Mouse (Mus musculus): ENCODE data around the gene Slc7a14. TPM values are rescaled to one million over a fixed set of nuclear protein-coding genes. Genes with fewer than 3 reads are reported as not detected.

Slc7a14 gene
- polyA plus RNA-seq, 2 experiments: 0.03 TPM; not detected in 1

DNA sequence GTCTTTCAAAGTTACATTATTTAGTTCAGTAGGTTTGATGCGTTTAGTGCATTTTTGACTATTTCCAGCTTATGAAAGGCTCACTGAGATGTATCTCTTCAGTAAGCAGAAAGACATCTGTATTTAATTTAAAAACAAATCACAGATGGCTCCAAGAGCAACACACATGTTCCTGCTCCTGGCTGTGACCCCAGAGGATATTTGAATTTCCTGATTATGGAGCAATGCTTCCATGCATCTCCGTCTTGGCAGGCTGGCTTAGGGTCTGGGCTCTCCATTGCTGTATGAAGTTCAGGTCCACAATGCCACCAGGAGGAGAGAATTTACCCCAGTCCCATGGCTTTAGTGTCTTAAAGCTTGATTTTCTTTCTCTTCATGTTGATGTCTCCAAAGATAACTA is 37.5 kb downstream of the Slc7a14 start:
- Histone ChIP-seq H3K4me2 (ENCODE audit: low read depth) (no peak overlapping the region), H3K9ac (replicated peaks) (no peak overlapping the region), H3K27ac (no peak overlapping the region), H3K27me3 (ENCODE audit: control insufficient read depth, insufficient read depth, low read length) (no peaks in the 10 kb centered on the region), H3K4me3 (ENCODE audit: insufficient read depth in 1 of 2, low read depth in 2 of 2, low read length in 2 of 2) (no peak overlapping the region), H3K4me1 (replicated peaks; ENCODE audit: control insufficient read depth in 2 of 2, insufficient read depth in 2 of 2, low read length in 1 of 2) (no peaks in the 10 kb centered on the region), H3K36me3 (replicated peaks; ENCODE audit: control insufficient read depth, insufficient read depth, low read depth) (no peaks in the 10 kb centered on the region), H3K9me3 (ENCODE audit: control insufficient read depth, low read length) (no peaks in the 10 kb centered on the region)
- TF ChIP-seq EP300 (IDR thresholded peaks at IDR 0.05; ENCODE audit: low read depth) (no peak), CTCF (IDR thresholded peaks at IDR 0.05; ENCODE audit: low read depth) (no peak)
- ATAC-seq (ENCODE audit: insufficient read depth): no peak
- 56% methylated on average over 2 of the region's 2 CpGs for WGBS (ENCODE audit: insufficient replicate concordance)
- DNase-seq (ENCODE audit: low read depth in 3 of 3, low spot score in 3 of 3): no peak

DNA sequence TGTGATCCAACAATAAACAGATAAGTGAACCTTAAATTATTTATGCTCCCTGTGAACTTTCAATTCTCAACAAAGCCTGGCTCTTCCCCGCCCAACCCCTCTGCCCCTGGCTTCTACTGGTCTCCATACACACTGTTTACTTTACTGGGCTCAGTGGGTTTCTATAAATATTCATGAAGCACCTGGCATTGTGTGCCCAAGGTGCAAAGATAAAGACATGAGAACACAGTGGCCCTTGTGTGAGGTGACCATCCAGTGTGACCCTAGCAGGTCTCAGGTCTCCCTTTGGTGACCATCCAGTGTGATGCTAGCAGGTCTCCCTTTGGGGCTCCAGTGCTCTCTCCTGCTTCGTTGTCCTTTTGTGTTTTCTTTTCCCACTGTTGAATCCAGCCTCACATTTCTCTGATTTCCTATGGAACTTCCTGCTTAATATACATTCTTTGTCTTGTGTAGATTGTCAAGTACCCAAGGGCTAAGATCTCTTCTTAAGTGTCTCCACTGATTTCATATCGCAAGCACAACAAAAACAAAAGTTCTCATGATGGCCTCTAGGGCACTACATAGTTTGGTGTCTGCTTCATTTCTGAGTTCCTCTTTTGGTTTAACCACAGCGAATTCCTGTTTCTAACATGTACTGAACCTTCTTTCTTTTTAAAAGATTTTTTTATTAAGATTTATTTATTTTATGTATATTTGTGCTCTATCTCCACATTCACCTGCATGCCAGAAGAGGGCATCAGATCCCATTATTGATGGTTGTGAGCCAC is 40.4 kb downstream of the Slc7a14 start:
- no peaks in the 10 kb centered on the region for H3K36me3 ChIP-seq (replicated peaks; ENCODE audit: control insufficient read depth, insufficient read depth, low read depth)
- ATAC-seq (ENCODE audit: insufficient read depth) (no peak), DNase-seq (ENCODE audit: low read depth in 3 of 3, low spot score in 3 of 3) (no peak)
- no peak overlapping the region for H3K4me3 ChIP-seq (ENCODE audit: insufficient read depth in 1 of 2, low read depth in 2 of 2, low read length in 2 of 2)
- 39% methylated on average over 4 of the region's 4 CpGs for WGBS (ENCODE audit: insufficient replicate concordance)
- no peak overlapping the region for H3K9ac ChIP-seq (replicated peaks)
- TF ChIP-seq EP300 (IDR thresholded peaks at IDR 0.05; ENCODE audit: low read depth) (no peak), CTCF (IDR thresholded peaks at IDR 0.05; ENCODE audit: low read depth) (no peak)
- no peaks in the 10 kb centered on the region for H3K9me3 ChIP-seq (ENCODE audit: control insufficient read depth, low read length)
- H3K27me3 ChIP-seq (ENCODE audit: control insufficient read depth, insufficient read depth, low read length): no peaks in the 10 kb centered on the region
- no peak overlapping the region for H3K27ac ChIP-seq
- H3K4me2 ChIP-seq (ENCODE audit: low read depth): no peak overlapping the region
- H3K4me1 ChIP-seq (replicated peaks; ENCODE audit: control insufficient read depth in 2 of 2, insufficient read depth in 2 of 2, low read length in 1 of 2): no peaks in the 10 kb centered on the region

DNA sequence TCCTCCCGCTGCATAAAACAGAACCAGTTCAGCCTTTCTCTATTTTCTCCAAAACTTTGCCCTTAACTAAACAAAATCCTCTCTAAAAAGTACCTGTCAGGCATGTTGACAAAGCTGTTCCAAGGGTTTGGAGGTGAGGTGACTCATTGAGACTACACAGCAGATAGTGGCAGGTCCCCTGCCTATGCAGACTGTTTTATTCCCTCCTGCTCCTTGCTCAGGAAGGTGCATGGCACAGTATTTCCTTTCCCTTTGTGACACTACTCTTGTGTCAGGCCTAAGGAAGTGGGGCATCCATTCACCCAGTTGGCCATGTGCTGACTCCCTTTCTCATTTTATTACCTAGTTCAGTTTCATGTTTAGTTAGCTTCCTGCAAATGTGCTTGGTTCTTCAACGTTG is 42.3 kb downstream of the Slc7a14 start:
- ATAC-seq (ENCODE audit: insufficient read depth) (no peak), DNase-seq (ENCODE audit: low read depth in 3 of 3, low spot score in 3 of 3) (no peak)
- TF ChIP-seq CTCF (IDR thresholded peaks at IDR 0.05; ENCODE audit: low read depth) (no peak), EP300 (IDR thresholded peaks at IDR 0.05; ENCODE audit: low read depth) (no peak)
- no peaks in the 10 kb centered on the region for H3K36me3 ChIP-seq (replicated peaks; ENCODE audit: control insufficient read depth, insufficient read depth, low read depth)
- H3K4me1 ChIP-seq (replicated peaks; ENCODE audit: control insufficient read depth in 2 of 2, insufficient read depth in 2 of 2, low read length in 1 of 2): no peaks in the 10 kb centered on the region
- H3K27me3 ChIP-seq (ENCODE audit: control insufficient read depth, insufficient read depth, low read length): no peaks in the 10 kb centered on the region
- no peak overlapping the region for H3K4me3 ChIP-seq (ENCODE audit: insufficient read depth in 1 of 2, low read depth in 2 of 2, low read length in 2 of 2)
- H3K9me3 ChIP-seq (ENCODE audit: control insufficient read depth, low read length): no peaks in the 10 kb centered on the region
- no peak overlapping the region for H3K27ac ChIP-seq
- H3K4me2 ChIP-seq (ENCODE audit: low read depth): no peak overlapping the region
- no peak overlapping the region for H3K9ac ChIP-seq (replicated peaks)
- 64% methylated on average over 2 of the region's 2 CpGs for WGBS (ENCODE audit: insufficient replicate concordance)

DNA sequence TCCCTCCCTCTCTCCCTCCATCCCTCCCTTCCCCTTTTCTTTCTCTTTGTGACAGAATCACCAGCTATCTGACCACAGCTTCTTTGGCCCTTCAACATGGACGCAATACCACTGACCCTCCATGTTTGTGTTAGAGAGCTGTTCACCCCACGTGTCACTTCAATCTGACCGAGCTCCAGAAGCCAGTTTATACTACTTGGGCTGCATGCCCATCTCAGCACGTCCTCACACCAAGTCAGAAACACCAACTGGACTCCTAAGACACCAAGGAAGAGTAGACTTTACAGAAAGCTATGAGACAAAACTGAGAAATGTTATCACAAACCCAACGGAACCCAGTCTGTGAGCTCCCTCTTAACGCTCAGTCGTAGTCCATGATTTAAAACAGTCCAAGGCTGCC is 43.2 kb downstream of the Slc7a14 start:
- DNase-seq (ENCODE audit: low read depth in 3 of 3, low spot score in 3 of 3): no peak
- Histone ChIP-seq H3K9ac (replicated peaks) (no peak overlapping the region), H3K36me3 (replicated peaks; ENCODE audit: control insufficient read depth, insufficient read depth, low read depth) (no peaks in the 10 kb centered on the region), H3K4me2 (ENCODE audit: low read depth) (no peak overlapping the region), H3K4me1 (replicated peaks; ENCODE audit: control insufficient read depth in 2 of 2, insufficient read depth in 2 of 2, low read length in 1 of 2) (no peaks in the 10 kb centered on the region), H3K27ac (no peak overlapping the region), H3K4me3 (ENCODE audit: insufficient read depth in 1 of 2, low read depth in 2 of 2, low read length in 2 of 2) (no peak overlapping the region), H3K27me3 (ENCODE audit: control insufficient read depth, insufficient read depth, low read length) (no peaks in the 10 kb centered on the region), H3K9me3 (ENCODE audit: control insufficient read depth, low read length) (no peaks in the 10 kb centered on the region)
- TF ChIP-seq EP300 (IDR thresholded peaks at IDR 0.05; ENCODE audit: low read depth) (no peak), CTCF (IDR thresholded peaks at IDR 0.05; ENCODE audit: low read depth) (no peak)
- 59% methylated on average over 7 of the region's 7 CpGs for WGBS (ENCODE audit: insufficient replicate concordance)
- no peak for ATAC-seq (ENCODE audit: insufficient read depth)

DNA sequence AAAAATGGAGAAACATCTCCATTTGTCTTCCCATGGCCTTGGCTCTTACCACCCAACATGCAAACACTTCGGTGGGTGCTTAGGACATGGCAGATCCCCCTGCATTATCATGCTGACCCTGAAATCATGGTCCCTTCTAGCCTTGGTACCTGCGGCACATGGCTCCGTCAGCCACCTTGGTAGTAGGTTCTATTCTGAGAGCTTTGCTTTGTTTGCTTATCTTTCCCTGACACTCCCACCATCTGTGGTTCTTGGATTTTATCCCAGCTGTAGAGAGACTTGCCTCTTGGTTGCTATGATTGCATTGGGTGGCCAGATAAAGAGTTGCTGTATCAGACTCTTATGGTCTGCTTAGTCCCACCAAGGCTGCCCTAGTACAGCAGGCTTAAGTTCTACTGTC is 46.6 kb downstream of the Slc7a14 start:
- no peaks in the 10 kb centered on the region for H3K36me3 ChIP-seq (replicated peaks; ENCODE audit: control insufficient read depth, insufficient read depth, low read depth)
- 0 out of 4 replicates have a peak, but pooled peaks cover 0 to 3% of the 10 kb centered on the region in 2 experiments for H3K4me1 ChIP-seq (replicated peaks; ENCODE audit: control insufficient read depth in 2 of 2, insufficient read depth in 2 of 2, low read length in 1 of 2)
- H3K27ac ChIP-seq: no peak overlapping the region
- TF ChIP-seq EP300 (IDR thresholded peaks at IDR 0.05; ENCODE audit: low read depth) (no peak), CTCF (IDR thresholded peaks at IDR 0.05; ENCODE audit: low read depth) (no peak)
- DNase-seq (ENCODE audit: low read depth in 3 of 3, low spot score in 3 of 3) (no peak), ATAC-seq (ENCODE audit: insufficient read depth) (no peak)
- H3K4me3 ChIP-seq (ENCODE audit: insufficient read depth in 1 of 2, low read depth in 2 of 2, low read length in 2 of 2): no peak overlapping the region
- H3K9ac ChIP-seq (replicated peaks): no peak overlapping the region
- no peak overlapping the region for H3K4me2 ChIP-seq (ENCODE audit: low read depth)
- H3K27me3 ChIP-seq (ENCODE audit: control insufficient read depth, insufficient read depth, low read length): no peaks in the 10 kb centered on the region
- WGBS (ENCODE audit: insufficient replicate concordance): 56% methylated on average over 3 of the region's 3 CpGs
- no peaks in the 10 kb centered on the region for H3K9me3 ChIP-seq (ENCODE audit: control insufficient read depth, low read length)
